Mouse (Mus musculus): ENCODE measurements around the gene Elfn2. TPM values are rescaled to one million over a fixed set of nuclear protein-coding genes. Genes with fewer than 3 reads are reported as not detected.

The Elfn2 gene
- polyA plus RNA-seq, 1 experiment = not detected

DNA sequence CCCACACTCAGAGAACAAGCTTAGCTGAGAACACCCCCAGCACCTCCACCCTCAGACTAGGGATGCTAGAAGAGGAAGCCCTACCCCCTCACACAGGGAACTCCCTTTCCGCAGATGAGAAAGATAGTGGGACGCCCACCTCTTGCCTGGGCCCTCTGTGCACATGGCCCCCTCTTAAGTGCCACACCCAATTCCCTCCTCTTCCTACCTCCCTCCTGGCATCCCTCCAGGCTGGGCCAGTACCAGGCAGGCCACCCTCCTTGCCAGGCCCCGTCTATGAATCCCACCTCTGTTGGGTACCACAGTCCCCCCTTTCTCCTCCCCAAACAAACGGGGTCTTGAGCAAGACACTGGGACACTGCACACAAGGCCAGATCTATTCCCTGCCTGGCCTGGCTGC is 13.7 kb downstream of the Elfn2 start:
- TF ChIP-seq GATA1 (IDR thresholded peaks at IDR 0.05; ENCODE audit: low read length) = no peak

DNA sequence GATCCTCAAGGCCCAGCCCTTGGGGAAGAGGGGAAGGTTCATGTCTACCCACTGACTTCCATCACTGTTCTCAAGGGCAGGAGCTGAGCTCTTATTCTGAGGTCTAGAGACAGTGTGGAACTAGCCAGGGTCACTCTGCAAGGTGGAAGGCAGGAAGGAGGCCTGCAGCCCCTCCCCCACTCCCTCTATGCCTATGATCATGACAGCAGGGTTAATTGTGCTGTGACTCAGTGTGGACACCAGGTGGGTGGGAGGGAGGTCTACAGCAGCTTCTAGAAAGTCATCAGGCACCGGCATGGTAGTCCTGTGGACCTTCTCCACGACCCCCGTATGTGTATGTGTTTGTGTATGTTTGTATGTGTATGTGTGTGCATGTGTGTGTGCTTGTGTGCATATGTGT is 14.6 kb downstream of the Elfn2 start:
- TF ChIP-seq GATA1 (IDR thresholded peaks at IDR 0.05; ENCODE audit: low read length) = no peak

DNA sequence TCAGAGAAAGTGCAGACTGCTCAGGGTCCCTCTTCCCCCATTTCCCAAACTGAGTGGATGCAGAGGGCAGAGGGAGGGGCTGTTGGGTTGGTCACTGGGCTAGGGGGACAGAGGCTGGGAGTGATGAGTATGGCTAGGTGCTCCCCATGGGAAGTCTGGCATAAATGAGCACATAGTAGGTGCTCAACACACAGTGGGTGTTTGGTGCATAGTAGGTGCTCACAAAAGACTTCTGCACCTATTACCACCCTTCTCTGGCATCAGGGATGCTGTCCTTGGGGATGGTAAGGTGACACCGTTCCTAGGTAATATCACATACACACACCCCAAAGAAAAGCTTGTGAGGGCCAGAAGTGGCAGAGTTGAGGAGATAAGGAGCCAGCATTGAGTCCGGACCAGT is 18.2 kb downstream of the Elfn2 start:
- TF ChIP-seq GATA1 (IDR thresholded peaks at IDR 0.05; ENCODE audit: low read length) = no peak

GRCm38 (mm10) chr15:78699513-78699912 is 19.1 kb downstream of the Elfn2 start:
- no peak for TF ChIP-seq GATA1 (IDR thresholded peaks at IDR 0.05; ENCODE audit: low read length)

GRCm38 (mm10) chr15:78698491-78699135 is 20.0 kb downstream of the Elfn2 start:
- no peak for TF ChIP-seq GATA1 (IDR thresholded peaks at IDR 0.05; ENCODE audit: low read length)

DNA sequence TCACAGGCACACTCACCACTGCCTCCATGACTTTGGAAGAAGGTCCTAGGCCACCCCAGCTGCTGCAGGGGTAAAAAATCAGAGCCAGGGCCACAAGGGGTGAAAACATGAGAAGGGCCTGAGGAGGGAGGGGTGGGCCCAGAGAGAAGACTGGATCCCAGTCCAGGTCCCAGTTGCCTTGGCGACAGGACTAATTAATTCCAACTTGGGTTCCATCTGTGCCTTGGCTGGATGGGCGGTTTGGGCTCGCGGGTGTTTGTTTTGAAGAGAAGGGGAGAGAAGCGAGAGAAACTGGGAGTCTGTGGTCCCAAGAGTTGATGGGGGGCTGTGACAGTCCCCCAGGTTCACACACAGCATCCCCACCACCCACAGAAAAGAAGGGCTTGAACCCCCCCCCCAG is 20.5 kb downstream of the Elfn2 start:
- no peak for TF ChIP-seq GATA1 (IDR thresholded peaks at IDR 0.05; ENCODE audit: low read length)

- TF ChIP-seq GATA1 (IDR thresholded peaks at IDR 0.05; ENCODE audit: low read length) = no peak
These were observed 22.8 kb downstream of the Elfn2 start for GRCm38 (mm10) chr15:78695745-78696144.

DNA sequence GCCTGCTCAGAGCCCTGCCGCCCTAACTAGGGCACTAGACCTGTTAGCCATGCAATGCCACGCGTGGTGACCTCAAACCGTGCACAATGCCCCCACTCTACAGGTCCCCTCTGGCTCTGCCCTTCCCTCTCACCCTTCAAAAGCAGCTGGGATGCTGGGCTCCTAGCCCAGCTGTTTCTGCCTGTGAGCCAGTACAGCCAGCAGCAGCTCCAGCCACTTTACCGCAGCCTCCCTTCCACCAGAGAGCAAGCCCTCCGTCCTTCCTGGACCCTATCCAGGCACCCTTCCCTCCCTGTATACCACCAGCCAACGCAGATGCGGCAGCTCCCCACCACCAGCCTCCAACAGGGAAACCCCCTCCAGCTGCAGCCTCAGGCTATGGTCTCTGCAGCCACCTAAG is 26.1 kb downstream of the Elfn2 start:
- no peak for TF ChIP-seq GATA1 (IDR thresholded peaks at IDR 0.05; ENCODE audit: low read length)

- no peak for TF ChIP-seq GATA1 (IDR thresholded peaks at IDR 0.05; ENCODE audit: low read length)
These were observed 27.9 kb downstream of the Elfn2 start for GRCm38 (mm10) chr15:78690716-78691115.

GRCm38 (mm10) chr15:78686910-78687309 is 31.7 kb downstream of the Elfn2 start:
- no peak for TF ChIP-seq GATA1 (IDR thresholded peaks at IDR 0.05; ENCODE audit: low read length)

DNA sequence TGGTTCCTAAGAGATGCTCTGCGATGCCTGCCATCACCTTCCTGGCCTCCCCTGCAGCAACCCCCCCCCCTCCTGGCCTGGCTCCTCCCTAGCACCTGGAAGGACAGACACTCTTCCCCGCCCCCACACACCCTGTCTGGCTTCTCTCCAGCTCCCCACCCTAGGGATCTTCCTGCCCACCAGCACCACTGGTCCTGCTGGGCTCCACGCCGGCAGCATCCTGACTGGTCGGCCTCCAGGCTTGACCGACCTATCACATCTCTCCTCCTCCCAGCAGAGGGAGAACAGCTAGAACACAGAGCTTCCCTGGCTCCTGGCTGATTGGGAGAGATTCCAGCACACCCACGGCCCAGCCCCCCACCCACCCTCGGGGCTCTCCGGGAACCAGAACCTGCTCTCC is 34.5 kb downstream of the Elfn2 start:
- no peak for TF ChIP-seq GATA1 (IDR thresholded peaks at IDR 0.05; ENCODE audit: low read length)

DNA sequence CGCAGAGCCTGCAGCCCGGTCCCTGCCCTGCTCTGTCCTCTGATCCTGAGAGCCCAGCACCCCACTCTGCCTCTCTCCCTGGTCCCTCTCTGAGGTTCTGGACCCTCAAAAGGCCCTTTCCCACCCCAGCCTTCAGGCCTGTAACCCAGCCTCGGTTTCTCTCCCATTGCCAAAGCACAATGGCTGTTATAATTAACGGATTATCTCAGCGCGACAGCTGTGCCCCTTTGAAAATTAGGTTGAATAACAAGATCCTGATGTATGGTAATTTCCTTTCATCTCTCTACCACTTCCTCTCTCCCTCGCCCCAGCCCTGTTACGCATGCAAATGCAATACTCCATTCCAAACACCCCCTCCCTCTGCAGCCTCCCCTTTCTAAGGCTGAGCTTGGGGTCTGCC is 35.1 kb downstream of the Elfn2 start:
- no peak for TF ChIP-seq GATA1 (IDR thresholded peaks at IDR 0.05; ENCODE audit: low read length)

DNA sequence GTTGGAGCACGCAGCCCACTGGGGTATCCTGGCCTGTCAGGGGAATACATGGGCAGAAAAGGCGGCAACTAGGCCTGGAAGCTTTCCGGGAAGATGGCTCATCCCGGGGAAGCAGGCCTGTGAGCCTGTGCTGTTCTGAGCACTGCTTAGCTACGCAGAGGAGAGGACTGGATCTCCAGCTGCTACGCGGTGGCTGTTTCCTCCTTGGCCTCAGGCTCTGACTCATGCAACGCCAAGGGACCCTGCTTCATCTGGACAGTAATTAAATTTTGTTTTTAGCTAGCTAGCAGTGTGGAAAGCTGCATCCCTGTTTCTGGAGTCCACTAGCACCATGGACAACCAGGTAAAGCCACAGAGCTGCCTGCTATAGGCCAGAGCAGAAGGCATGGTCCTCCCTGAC is 36.8 kb downstream of the Elfn2 start:
- TF ChIP-seq GATA1 (IDR thresholded peaks at IDR 0.05; ENCODE audit: low read length) = no peak

GRCm38 (mm10) chr15:78681301-78681700 is 37.3 kb downstream of the Elfn2 start:
- no peak for TF ChIP-seq GATA1 (IDR thresholded peaks at IDR 0.05; ENCODE audit: low read length)

DNA sequence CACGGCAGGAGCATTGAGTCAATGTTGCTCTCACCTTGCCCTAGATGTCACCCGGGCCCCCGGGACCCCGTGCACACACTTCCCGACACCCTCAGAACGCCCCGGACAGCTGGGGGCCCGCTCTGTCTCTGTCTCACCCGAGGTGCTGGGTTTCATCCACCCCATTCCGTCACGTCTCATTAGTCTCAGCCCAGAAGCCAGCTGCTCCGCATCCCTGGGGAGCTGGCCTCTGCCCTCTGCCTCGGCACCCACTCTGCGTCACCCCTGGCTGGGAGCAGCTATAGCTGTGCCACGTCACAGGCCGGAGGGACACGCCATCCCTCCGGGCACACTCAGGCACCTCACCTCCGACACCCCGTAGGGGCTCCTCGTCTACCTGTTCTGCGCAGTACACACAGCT is 38.3 kb downstream of the Elfn2 start:
- no peak for TF ChIP-seq GATA1 (IDR thresholded peaks at IDR 0.05; ENCODE audit: low read length)

- TF ChIP-seq GATA1 (IDR thresholded peaks at IDR 0.05; ENCODE audit: low read length) = no peak
These were observed 40.9 kb downstream of the Elfn2 start for GRCm38 (mm10) chr15:78677708-78678107.

DNA sequence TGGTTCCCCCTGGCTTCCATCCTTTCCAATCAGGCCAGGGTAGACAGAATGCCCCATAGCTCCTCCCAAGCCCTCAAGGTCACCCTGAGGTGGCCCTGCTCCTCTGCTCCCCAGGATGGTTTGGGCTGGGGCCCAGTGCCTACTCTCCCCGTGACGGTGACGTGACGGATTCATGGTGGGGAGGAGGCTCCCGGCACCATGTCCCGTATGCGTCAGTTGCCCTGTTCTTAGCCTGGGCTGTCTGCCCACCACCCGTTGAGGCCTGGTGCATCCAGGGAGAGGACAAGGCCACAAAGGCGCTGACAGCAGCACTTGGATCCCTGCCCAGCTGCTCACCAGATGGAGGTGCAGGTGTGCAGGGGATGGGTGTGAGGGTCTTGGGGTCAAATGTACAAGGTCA is 41.6 kb downstream of the Elfn2 start:
- TF ChIP-seq GATA1 (IDR thresholded peaks at IDR 0.05; ENCODE audit: low read length) = no peak

DNA sequence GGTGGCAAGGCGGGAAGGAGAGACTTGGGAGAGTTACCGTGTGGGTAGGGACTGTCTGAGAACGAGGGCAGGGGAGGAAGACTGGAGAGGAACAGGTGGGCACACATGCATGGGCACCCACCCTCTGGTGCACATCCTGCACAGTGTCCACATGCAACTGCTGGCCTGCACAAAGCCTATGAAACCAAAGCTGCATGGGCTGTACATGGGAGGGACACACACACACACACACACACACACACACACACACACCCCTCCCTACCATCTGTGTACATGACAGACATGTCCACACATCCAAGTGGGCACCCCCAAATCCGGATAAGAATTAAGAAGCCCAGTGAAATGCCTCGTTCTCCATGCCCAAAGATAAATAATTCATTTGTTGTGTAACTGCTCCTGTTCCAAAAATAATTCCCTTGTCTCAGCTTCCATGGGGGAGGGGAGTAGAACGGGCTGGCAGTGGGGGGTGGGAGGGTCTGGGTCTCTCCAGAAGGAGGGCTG is 43.6 kb downstream of the Elfn2 start:
- TF ChIP-seq GATA1 (IDR thresholded peaks at IDR 0.05; ENCODE audit: low read length) = no peak
